Mouse (Mus musculus) heart, embryonic 15.5 days (tissue): ENCODE data around the gene Jsrp1. TPM values are rescaled to one million over a fixed set of nuclear protein-coding genes. Genes with fewer than 3 reads are reported as not detected.

Source experiments
- ATAC-seq: fragments of 200-750 bp; cut with Nextera tagmentation; replicated peaks from 2 replicates; pipeline ENCODE4 v1.8.0; 2017; ENCODE audit warnings: low read depth, moderate TSS enrichment; ENCODE audit not compliant: insufficient number of reproducible peaks, insufficient read depth, low FRiP score
- H3K27ac ChIP-seq: fragments of 300-500 bp; sonication (generic); 2 replicates; pipeline ENCODE4 v1.5.1; 2015; ENCODE audit warnings: mild to moderate bottlenecking, inconsistent platforms
- H3K27me3 ChIP-seq: fragments of 300-500 bp; sonication (generic); 2 replicates; pipeline ENCODE4 v1.6.1; 2015; ENCODE audit warnings: inconsistent platforms
- H3K36me3 ChIP-seq: fragments of 300-500 bp; sonication (generic); 2 replicates; pipeline ENCODE4 v1.6.1; 2015; ENCODE audit warnings: mild to moderate bottlenecking, inconsistent platforms
- H3K4me1 ChIP-seq: fragments of 300-500 bp; sonication (generic); replicated peaks from 2 replicates; pipeline ENCODE4 v1.6.1; 2015; ENCODE audit warnings: inconsistent platforms
- H3K4me2 ChIP-seq: fragments of 300-500 bp; sonication (generic); 2 replicates; pipeline ENCODE4 v1.6.1; 2015; ENCODE audit warnings: inconsistent platforms, mild to moderate bottlenecking, moderate library complexity
- H3K4me3 ChIP-seq: fragments of 300-500 bp; sonication (generic); 2 replicates; pipeline ENCODE4 v1.5.1; 2015; ENCODE audit warnings: mild to moderate bottlenecking, inconsistent platforms
- H3K9ac ChIP-seq: fragments of 300-500 bp; sonication (generic); 2 replicates; pipeline ENCODE4 v1.6.1; 2015; ENCODE audit warnings: mild to moderate bottlenecking, inconsistent platforms
- H3K9me3 ChIP-seq: fragments of 300-500 bp; sonication (generic); replicated peaks from 2 replicates; pipeline ENCODE4 v1.6.1; 2016; ENCODE audit warnings: inconsistent platforms
- WGBS: fragments of 180-500 bp; shearing (Covaris S2); methylation state at CpG from one replicate; pipeline ENCODE4 v1.1.7; 2015; ENCODE audit warnings: mixed read lengths; 5-methylcytosine and 5-hydroxymethylcytosine counted together
- polyA plus RNA-seq: library from polyadenylated mRNA; unstranded; fragments of >200 nt; fragmentation: Nextera tagmentation; extraction: Ambion mirVana; gene quantifications from 2 replicates; pipeline ENCODE4 v1.2.1, GENCODE M21; 2015

Gene Jsrp1
- polyA plus RNA-seq, 1 experiment from 2014 or later: 5.1 TPM

DNA sequence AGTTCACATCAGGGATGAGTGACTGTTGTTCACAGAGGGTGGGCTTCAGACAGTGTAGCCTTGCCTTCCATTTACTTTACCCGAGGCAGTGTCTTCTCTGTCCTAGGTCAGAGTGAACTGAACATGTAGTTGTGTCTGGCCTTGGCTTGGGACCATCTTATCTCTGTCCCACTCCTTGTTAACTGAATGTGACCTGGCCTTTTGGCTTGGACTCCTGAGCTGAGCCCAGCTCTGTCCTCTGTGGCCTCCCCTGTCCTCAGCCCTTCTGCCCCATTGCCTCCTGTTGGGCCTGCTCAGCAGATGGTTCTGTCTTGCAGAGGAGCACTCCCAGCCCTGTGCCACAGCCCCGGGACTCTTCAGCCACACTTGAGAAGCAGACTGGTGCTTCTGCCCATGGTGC is 25.8 kb downstream of the Jsrp1 start:
- Histone ChIP-seq H3K27me3 (no peaks in the 10 kb centered on the region), H3K4me1 (peaks cover 27% of the 10 kb centered on the region), H3K9me3 (no peaks in the 10 kb centered on the region), H3K27ac (no peak overlapping the region; the same call in 1 of the 2 replicates), H3K4me3 (no peak overlapping the region), H3K9ac (no peak overlapping the region), H3K36me3 (peaks cover 92% of the 10 kb centered on the region), H3K4me2 (no peak overlapping the region)
- 72% methylated on average over 2 of the region's 2 CpGs for WGBS
- ATAC-seq: no peak

GRCm38 (mm10) chr10:80785963-80786362 is 27.3 kb downstream of the Jsrp1 start:
- Histone ChIP-seq H3K4me3 (no peak overlapping the region), H3K4me2 (no peak overlapping the region), H3K4me1 (peaks cover 12% of the 10 kb centered on the region), H3K36me3 (peaks cover 96% of the 10 kb centered on the region), H3K9me3 (no peaks in the 10 kb centered on the region), H3K9ac (no peak overlapping the region), H3K27me3 (no peaks in the 10 kb centered on the region), H3K27ac (no peak overlapping the region)
- no peak for ATAC-seq
- 91% methylated on average over 11 of the region's 11 CpGs for WGBS

DNA sequence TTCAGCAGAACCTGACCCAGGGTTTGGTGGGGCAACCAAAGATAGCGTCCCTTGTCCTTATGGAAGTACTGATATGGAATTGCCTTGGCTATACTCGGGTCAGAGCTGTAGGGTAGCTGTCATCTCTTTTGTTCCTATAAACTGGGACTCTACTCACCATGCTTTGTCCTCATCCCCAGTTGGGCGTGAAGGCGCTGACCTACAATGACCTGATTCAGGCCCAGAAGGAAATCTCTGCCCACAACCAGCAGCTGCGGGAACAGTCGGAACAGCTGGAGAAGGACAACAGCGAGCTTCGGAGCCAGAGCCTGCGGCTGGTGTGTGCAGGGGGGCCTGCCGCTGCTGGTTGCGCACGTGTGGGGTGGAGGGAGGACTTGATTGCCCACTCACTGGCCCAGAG is 28.4 kb downstream of the Jsrp1 start:
- Histone ChIP-seq H3K27ac (no peak overlapping the region), H3K4me1 (peaks cover 4% of the 10 kb centered on the region), H3K36me3 (peaks cover 96% of the 10 kb centered on the region), H3K27me3 (no peaks in the 10 kb centered on the region), H3K4me3 (no peak overlapping the region), H3K9ac (no peak overlapping the region), H3K4me2 (no peak overlapping the region), H3K9me3 (no peaks in the 10 kb centered on the region)
- no peak for ATAC-seq
- WGBS: 85% methylated on average over 12 of the region's 12 CpGs

DNA sequence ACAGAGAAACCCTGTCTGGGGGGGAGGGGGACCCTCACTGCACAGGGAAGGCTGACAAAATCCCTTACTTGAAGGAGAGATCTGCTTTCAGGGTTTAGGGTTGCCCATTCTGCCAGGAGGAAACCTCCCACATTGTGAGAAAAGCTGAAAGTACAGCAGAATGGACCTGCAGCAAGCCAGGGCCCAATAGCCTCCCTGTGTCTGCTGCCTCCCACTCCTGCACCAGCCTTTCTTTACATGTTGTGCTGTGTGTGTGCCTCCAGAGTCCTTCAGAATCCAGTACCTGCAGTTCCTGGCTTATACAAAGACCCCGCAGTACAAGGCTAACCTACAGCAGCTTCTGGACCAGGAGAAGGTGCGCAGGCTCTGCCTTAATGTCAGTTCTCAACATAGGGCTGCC is 29.0 kb downstream of the Jsrp1 start:
- 96% methylated on average over 2 of the region's 2 CpGs for WGBS
- Histone ChIP-seq H3K27me3 (no peaks in the 10 kb centered on the region), H3K27ac (no peak overlapping the region), H3K4me3 (no peak overlapping the region), H3K4me1 (peaks cover 4% of the 10 kb centered on the region), H3K9ac (no peak overlapping the region), H3K4me2 (no peak overlapping the region), H3K9me3 (no peaks in the 10 kb centered on the region), H3K36me3 (peaks cover 98% of the 10 kb centered on the region)
- no peak for ATAC-seq

DNA sequence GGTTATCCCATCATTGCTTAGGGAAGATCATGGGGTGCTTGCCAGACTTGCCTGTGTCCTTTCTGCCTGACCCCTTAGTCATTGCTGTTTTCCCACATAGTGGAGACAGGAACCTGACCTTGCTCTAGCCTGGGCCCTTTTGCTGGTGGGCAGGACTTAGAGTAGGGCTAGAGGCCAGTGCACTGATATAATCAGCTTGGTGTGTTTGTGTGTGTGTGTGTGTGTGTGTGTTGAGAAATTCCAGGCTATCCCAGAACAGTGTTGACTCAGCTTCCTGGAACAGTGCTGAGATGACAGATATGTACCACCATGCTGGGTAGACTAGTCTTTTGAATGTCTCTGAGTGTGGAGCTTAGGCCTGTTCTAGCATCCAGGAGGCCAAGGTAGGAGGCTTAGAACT is 33.7 kb downstream of the Jsrp1 start:
- H3K36me3 ChIP-seq: peaks cover 80% of the 10 kb centered on the region
- ATAC-seq: no peak

DNA sequence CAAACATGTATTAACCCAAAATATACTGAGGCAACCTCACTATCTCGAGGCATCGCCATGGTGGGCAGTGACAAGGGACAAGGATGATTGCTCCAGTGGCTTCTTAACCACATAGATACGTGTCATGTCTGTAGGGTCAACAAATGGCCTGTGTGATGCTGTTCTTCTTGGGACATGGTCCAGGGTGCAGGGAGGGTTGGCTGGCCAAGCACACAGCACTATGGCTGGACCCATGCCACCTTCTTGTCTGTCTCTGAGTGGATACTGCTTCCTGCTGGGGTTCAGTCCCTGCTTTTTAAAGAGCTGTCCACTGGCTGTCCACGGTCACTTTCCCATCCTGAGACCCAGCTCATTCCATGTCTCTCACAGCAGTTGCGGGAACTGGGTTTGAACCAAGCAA is 36.2 kb downstream of the Jsrp1 start:
- no peak for ATAC-seq
- Histone ChIP-seq H3K4me1 (peaks cover 49% of the 10 kb centered on the region), H3K4me3 (no peak overlapping the region), H3K36me3 (peaks cover 74% of the 10 kb centered on the region), H3K4me2 (no peak overlapping the region), H3K9ac (no peak overlapping the region), H3K9me3 (no peaks in the 10 kb centered on the region), H3K27ac (no peak overlapping the region), H3K27me3 (no peaks in the 10 kb centered on the region)
- 86% methylated on average over 5 of the region's 5 CpGs for WGBS

More for the DNA sequence above, 33.7 kb downstream of the Jsrp1 start:
- Histone ChIP-seq H3K4me1 (peaks cover 26% of the 10 kb centered on the region), H3K27me3 (no peaks in the 10 kb centered on the region), H3K9ac (no peak overlapping the region), H3K27ac (no peak overlapping the region), H3K4me3 (no peak overlapping the region), H3K9me3 (no peaks in the 10 kb centered on the region), H3K4me2 (no peak overlapping the region)

DNA sequence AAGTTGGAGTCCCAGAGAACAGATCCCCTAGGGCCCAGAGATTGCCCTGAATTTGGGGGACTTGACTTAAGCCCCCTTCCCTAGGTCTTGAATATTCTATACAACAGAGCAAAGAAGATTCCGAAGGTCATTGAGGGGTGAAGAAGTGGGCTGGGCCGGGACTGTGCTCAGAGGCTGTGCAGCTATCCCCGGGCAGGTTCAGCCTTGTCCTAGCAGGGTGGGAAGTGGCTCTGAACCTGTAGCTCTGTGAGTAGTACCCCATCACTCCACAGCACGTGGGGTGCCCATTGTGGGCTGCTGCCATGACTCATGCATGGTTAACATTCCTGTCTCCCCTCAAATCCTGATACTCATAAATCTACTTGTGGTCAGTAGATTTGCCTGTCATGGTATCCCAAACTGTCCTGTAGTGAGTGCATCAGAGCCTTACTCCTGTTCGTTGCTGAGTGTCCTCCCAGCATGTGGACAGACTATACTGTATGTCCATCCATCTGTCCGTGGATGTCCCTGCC is 36.9 kb downstream of the Jsrp1 start:
- 74% methylated on average over 6 of the region's 6 CpGs for WGBS
- Histone ChIP-seq H3K27ac (peak overlapping the region; percentile 54), H3K9ac (no peak overlapping the region), H3K4me2 (no peak overlapping the region), H3K36me3 (peaks cover 73% of the 10 kb centered on the region), H3K4me3 (no peak overlapping the region), H3K9me3 (no peaks in the 10 kb centered on the region), H3K4me1 (peaks cover 49% of the 10 kb centered on the region), H3K27me3 (no peaks in the 10 kb centered on the region)
- ATAC-seq: no peak

GRCm38 (mm10) chr10:80775731-80776130 is 37.6 kb downstream of the Jsrp1 start:
- H3K9me3 ChIP-seq: no peaks in the 10 kb centered on the region
- 50% methylated on average over 4 of the region's 4 CpGs for WGBS
- H3K27me3 ChIP-seq: no peaks in the 10 kb centered on the region
- peak overlapping the region; percentile 13; the same call in 1 of the 2 replicates for H3K9ac ChIP-seq
- no peak for ATAC-seq
- no peak overlapping the region for H3K4me3 ChIP-seq
- H3K4me1 ChIP-seq: peaks cover 49% of the 10 kb centered on the region
- peaks cover 73% of the 10 kb centered on the region for H3K36me3 ChIP-seq
- no peak overlapping the region for H3K4me2 ChIP-seq
- peak overlapping the region; percentile 54 for H3K27ac ChIP-seq

DNA sequence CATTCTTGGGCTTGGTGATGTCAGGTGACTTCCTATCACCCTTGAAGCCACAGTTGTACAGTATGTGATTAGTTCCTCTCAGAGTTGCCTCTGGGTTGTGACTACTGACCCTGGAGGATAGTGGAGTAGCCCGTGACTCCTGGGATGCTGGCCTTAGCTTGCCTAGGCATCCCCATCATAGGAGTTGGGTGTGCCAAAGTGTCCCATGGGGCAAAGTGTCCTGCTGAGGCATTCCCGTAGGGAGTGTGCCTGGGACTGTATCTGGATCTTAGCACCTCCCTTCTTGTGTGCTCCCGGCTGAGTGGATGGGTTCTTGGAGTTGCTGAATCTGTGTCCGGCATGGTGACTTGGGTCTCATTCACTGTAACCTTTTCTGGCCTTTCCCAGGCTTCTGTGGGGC is 38.3 kb downstream of the Jsrp1 start:
- H3K4me2 ChIP-seq: no peak overlapping the region
- H3K9me3 ChIP-seq: no peaks in the 10 kb centered on the region
- H3K9ac ChIP-seq: no peak overlapping the region; the same call in 1 of the 2 replicates
- H3K27me3 ChIP-seq: no peaks in the 10 kb centered on the region
- no peak overlapping the region for H3K4me3 ChIP-seq
- peaks cover 73% of the 10 kb centered on the region for H3K36me3 ChIP-seq
- peak overlapping the region; percentile 54 for H3K27ac ChIP-seq
- WGBS: 50% methylated on average over 4 of the region's 4 CpGs
- ATAC-seq: peak; percentile 8
- peaks cover 49% of the 10 kb centered on the region for H3K4me1 ChIP-seq

DNA sequence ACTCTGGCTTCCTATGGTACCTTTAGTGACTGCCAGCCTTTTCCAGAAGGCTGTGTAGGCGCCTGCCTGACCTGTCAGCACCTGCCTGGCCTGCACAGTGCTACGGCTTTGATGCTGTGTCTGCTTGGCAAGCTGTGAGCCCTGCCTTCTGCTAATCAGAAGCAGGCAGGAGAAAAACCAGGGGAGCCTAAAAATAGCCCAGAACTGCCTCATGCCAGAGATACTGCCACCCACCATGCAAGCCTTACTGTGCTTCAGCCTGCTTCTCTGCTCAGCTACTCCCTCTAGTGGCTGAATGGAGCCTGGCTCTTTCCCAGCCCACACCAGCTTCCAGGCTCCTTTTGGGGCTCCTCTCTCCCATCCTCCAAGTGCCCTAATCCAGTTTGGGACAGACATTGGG is 38.7 kb downstream of the Jsrp1 start:
- no peaks in the 10 kb centered on the region for H3K27me3 ChIP-seq
- WGBS: 13% methylated on average over 2 of the region's 2 CpGs
- H3K36me3 ChIP-seq: peaks cover 73% of the 10 kb centered on the region
- ATAC-seq: peak; percentile 96
- H3K4me3 ChIP-seq: no peak overlapping the region
- H3K4me2 ChIP-seq: no peak overlapping the region
- peak overlapping the region; percentile 93 for H3K27ac ChIP-seq
- peaks cover 49% of the 10 kb centered on the region for H3K4me1 ChIP-seq
- no peak overlapping the region for H3K9ac ChIP-seq
- H3K9me3 ChIP-seq: no peaks in the 10 kb centered on the region

DNA sequence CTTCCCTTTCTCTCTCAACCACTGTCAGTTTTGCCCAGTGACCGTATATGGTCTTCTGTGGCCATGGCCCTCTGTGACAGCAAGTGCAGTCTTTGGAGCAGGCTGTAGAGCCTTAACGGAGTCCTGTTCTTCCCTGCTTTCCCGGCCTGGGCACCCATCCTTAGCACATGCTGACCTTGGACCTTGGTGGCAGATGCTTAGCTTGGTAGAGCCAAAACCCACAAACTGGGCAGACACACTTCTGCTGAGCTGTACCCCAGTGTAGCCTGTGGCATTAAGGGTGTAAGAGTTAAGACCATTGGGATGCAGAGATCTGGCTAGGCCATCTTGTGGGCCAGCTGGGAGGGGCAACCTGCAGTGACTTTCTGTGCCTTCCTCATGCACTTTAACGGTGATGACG is 39.5 kb downstream of the Jsrp1 start:
- no peak overlapping the region for H3K4me3 ChIP-seq
- no peak for ATAC-seq
- peak overlapping the region; percentile 7; the same call in 1 of the 2 replicates for H3K4me2 ChIP-seq
- no peaks in the 10 kb centered on the region for H3K27me3 ChIP-seq
- H3K4me1 ChIP-seq: peaks cover 53% of the 10 kb centered on the region
- no peaks in the 10 kb centered on the region for H3K9me3 ChIP-seq
- no peak overlapping the region for H3K9ac ChIP-seq
- WGBS: 49% methylated on average over 5 of the region's 5 CpGs
- H3K27ac ChIP-seq: peak overlapping the region; percentile 93
- peaks cover 71% of the 10 kb centered on the region for H3K36me3 ChIP-seq

- Histone ChIP-seq H3K27me3 (no peaks in the 10 kb centered on the region), H3K4me2 (no peak overlapping the region), H3K4me1 (peaks cover 31% of the 10 kb centered on the region), H3K9ac (no peak overlapping the region), H3K27ac (no peak overlapping the region), H3K9me3 (no peaks in the 10 kb centered on the region), H3K36me3 (peaks cover 78% of the 10 kb centered on the region), H3K4me3 (no peak overlapping the region)
- 85% methylated on average over 6 of the region's 6 CpGs for WGBS
- ATAC-seq: no peak
Observed at GRCm38 (mm10) chr10:80768365-80768764, 44.9 kb downstream of the Jsrp1 start.
